Mouse (Mus musculus) lung, adult 2 months (tissue): ENCODE results near the gene Zbtb20.

Experiments
- CTCF ChIP-seq: fragments of 200-500 bp; IDR thresholded peaks from 2 replicates; pipeline ENCODE4 v1.5.1; 2011; ENCODE audit warnings: mild to moderate bottlenecking, low read length, control low read depth; ENCODE audit not compliant: insufficient read depth
- POLR2A ChIP-seq: fragments of 200-500 bp; IDR thresholded peaks from 2 replicates; pipeline ENCODE4 v1.6.1; 2011; ENCODE audit warnings: low read depth, mild to moderate bottlenecking, control low read depth, low read length, borderline replicate concordance; ENCODE audit errors: extremely low read depth

DNA sequence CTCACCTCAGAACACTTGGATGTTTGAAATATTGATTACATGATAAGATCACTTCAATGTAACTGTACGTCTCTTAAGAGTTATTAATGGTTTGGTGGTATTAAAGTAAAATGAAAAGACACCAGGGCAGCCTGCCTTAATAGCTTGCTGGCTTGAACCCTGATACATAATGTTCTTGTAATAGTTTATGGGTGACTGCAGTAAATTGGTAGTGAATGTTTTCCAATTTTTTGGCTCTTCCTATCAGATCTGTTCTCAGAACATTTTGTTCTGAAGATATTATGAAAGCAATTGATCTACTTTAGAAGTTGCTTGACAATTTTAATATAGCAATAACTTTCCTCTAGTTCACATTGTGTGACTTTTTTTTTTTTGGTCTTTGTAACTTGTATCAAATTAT is 123.2 kb downstream of the Zbtb20 start:
- TF ChIP-seq POLR2A (no peak), CTCF (no peak)
